Mouse (Mus musculus): Measurements from ENCODE around the gene Alkbh2.

Alkbh2 gene

DNA sequence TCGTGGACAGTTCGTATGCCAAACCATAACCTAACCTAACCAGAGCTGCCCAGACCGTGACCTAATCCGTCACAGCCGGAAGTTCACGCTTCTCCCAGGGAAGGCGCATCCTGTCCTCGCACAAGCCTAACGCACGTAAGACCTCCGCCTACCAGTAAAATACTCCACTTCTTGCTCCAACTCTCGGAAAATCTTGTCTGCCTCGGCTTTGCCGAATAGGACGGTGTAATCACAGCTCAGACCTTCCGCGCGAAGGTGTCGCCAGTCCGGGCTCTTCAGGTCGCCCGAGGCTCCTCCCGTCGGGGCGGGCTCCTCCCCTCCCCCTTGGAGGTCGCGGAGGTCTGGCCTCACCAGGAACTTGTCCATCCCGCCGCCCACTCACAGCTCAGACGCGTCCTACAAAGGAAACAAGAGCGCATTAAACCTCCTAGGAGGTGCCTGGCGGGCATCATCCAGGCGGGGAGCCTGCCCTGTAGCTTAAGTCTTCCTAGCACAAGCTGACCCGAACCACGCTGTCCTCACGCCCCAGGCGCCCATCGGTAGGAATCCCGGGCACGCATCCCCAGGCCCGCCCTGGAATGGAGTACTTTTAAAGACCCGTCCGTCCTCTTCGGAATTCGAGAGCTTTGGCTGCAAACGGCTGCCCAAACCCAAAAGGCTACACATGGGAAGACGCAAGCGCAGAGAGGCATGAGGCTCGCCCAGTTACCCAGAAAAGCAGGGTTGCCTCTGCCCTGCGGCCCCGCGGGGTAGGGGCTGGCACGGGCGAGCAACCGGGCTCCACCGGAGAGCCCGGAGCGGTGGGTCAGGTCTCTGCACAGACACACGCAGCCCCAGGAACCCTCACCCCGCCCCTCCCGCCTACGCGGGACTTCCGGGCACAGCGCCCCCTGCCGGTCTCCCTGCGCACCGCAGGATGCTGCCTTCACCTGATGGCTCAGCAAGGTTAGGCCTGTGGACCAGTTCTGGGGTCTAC lies at the start of gene Alkbh2:
Gene Alkbh2 (minus strand): TSS at position 845 of the 976 bp plus-strand sequence.
- peak; percentile 92 for DNase-seq

GRCm38 (mm10) chr5:114176548-114177400 lies 48.8 kb upstream of the Alkbh2 start:
- DNase-seq: no peak

GRCm38 (mm10) chr5:114175596-114176171 lies 47.7 kb upstream of the Alkbh2 start:
- DNase-seq: peak; percentile 67

- DNase-seq: peak; percentile 42
Observed at GRCm38 (mm10) chr5:114174639-114175038, 46.6 kb upstream of the Alkbh2 start.

DNA sequence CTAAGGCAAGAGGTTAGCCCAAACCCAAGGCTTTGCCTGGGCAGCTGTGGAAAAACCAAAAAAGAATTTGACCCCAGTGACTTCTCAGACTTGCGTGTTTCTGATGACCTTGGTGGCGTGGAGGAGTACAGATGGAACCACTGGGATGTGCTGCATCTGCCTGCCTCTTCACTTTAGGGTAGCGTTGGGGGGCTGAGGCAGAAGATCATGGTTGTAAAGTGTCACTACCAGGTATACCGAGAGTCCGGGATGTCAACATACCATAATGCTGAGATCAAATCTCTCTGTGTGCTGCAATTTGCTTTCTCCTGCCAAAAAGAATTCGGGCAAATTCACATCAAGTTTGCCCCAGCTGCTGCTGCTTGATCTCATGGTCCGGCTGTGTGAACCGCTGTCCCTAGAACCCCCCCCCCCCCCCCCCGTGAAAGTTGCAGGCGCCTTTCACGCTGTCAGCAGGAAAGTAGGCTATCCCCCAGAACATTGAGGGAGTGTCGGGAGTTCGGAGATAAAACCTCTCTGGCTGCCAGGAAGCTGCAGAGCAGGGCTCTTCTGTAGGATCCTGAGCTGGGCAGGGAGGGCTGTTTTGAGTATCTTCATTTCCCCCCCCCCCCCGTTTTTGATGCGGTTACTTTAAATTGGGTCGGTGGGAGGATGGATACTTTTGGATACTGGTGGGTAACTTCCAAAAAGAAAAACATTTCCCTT lies 46.0 kb upstream of the Alkbh2 start:
- DNase-seq: no peak

- no peak for DNase-seq
Observed at GRCm38 (mm10) chr5:114173458-114173857, 45.4 kb upstream of the Alkbh2 start.

DNA sequence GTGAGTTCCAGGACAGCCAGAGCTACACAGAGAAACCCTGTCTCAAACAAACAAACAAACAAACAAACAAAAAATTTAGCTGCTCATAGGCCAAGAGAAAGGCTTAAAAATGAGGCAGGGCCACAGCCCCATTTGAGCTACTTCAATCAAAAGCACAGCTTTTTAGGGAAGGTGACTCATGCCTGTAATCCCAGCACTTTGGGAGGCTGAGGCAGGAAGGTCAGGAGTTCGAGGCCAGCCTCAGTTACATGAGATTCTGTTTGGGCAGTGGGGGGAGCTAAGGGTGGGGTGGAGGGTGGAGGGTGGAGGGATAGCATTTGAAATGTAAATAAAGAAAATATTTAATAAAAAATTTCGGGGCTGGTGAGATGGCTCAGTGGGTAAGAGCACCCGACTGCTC lies 44.9 kb upstream of the Alkbh2 start:
- DNase-seq: no peak

DNA sequence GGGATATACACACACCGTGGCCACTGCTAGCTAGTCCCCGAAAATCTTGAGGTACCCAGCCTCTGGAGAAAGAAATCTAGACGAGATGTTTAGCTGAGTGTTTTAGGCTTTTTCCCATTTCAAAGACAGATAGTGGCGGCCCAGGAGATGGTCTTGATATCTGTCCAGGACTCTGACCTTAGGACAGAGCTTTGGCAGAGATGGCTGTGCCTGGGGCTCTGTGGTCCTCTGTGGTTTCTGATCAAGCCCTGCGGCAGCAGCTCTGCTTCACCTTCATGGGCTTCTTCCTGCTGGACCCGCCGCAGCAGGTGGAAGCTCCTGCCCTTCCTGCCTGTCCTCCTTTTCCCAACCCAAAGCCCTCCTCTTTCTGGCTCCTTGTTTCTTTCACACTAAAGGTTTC lies 42.3 kb upstream of the Alkbh2 start:
- DNase-seq: no peak

- no peak for DNase-seq
Observed at GRCm38 (mm10) chr5:114163117-114163696, 35.2 kb upstream of the Alkbh2 start.

- no peak for DNase-seq
Observed at GRCm38 (mm10) chr5:114162106-114162815, 34.2 kb upstream of the Alkbh2 start.

DNA sequence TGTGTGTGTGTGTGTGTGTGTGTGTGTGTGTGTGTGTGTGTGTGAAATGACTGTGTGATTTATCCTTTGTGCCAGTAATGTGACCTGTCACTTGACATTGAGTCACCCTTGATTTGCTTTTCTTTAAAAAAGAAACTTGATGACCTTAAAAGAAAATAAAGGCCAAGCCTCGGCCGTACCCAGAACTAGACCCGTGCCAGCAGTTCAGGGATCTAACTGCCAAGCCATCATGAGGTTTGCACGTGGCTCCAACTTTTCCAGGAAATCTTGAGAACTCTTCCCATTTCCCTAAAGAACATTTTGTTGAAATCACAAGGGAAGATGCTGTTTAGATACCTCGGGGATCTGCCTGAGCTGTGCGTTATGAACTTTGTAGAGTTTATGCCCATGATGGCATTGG lies 33.4 kb upstream of the Alkbh2 start:
- no peak for DNase-seq

DNA sequence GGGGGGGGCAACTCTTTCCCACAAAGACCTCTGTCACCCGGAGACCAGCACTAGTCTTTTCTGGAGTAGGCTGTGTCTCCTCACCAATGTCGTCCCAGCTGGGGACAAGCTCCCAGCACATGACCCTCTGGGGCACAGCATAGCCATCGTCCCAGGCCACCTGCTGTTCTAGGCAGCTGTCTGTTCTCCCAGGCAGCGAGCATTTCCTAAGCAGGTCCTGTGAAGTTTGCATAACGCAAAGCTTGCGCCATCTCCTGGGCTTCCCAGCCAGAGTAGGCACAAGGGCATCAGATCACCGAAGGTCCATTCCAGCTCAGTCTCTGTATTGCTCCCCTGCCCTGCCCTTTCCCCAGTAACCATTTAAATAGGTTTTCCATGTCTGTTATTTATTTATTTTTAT lies 29.2 kb upstream of the Alkbh2 start:
- DNase-seq: no peak

DNA sequence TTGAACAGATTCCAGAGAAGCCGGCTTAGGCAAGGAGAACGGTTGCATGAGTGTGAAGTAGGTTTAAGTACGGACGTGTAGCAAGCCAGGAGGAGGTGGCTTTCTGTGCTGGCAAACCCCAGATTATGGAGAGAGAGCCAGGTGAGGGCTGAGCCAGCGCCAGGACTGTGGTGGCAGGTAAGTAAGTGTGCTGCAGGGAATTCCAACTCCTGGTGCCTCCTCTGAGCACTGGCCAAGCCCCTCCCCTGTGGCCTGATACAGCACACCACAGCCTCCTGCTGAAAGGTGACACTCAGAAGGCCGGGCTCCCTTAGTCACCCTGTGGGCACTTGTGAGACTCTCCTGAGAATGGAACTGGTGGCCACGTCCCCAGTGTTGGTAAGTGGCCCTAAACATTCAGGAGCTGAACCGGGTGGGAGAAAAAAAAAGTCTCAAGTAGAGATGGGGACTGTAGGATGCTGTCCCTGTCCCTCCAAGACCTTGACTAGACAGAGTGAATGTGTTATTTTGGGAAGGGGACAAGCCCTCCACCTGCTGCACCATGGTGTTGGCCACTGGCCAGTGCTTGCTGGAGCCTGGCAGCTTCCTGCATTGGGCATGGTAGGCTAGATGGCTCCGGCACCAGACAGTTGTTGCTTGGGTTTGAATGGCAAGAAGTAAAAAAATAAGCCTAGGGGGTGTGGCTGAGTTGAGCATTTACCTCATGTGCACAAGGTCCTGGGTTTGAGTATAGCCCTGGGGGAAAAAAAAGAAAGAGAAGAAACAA lies 27.3 kb upstream of the Alkbh2 start:
- DNase-seq: no peak

DNA sequence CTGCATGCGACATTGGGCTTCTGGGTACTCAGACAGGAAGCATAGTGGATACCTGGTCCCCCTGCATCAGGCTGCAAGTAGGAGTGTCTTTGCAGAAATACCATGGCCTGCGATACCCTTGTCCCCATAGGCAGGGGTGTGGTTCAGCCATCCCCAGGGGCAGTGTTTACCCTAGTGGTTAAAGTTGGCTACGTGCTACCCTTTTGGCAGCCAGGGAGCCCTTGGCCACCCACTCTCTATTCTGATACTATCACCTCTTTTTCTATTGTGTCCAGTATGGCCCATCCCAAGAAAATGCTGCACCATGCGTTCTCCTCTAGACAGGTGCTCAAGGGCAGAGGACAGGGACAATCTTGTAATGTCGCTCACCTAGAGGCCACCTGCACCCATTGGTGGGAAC lies 26.7 kb upstream of the Alkbh2 start:
- DNase-seq: no peak

- peak; percentile 19 for DNase-seq
Observed at GRCm38 (mm10) chr5:114153490-114153889, 25.5 kb upstream of the Alkbh2 start.

DNA sequence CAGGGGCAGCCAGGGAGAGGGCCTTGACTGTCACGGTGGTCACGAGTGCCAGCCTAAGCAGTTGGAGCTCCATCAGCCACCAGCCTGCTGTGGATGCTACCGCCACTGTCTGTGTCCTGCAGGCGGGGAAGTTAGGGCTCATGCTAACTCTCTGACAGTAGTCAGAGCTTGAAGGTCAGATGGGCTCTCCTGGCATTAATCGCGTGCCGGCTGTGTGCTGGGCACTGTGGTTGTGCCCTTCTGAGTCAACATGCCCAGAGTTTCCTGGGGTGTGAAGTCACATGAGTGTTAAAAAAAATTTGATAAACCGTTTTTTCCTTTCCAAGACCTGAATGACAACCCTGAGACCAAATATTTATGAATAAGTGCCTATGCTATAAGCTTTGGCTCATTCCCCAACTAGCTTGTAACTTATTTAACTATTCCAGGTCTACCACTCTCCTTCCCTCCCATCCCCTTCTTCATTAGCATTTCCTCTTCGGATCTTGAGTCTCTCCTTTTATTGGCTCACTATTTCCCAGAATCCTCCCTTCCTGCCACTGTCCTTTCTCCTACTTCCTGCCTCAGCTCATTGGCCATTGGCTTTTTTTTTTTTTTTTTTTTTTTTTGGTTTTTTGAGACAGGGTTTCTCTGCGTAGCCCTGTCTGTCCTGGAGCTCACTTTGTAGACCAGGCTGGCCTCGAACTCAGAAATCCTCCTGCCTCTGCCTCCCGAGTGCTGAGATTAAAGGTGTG lies 24.5 kb upstream of the Alkbh2 start:
- no peak for DNase-seq

DNA sequence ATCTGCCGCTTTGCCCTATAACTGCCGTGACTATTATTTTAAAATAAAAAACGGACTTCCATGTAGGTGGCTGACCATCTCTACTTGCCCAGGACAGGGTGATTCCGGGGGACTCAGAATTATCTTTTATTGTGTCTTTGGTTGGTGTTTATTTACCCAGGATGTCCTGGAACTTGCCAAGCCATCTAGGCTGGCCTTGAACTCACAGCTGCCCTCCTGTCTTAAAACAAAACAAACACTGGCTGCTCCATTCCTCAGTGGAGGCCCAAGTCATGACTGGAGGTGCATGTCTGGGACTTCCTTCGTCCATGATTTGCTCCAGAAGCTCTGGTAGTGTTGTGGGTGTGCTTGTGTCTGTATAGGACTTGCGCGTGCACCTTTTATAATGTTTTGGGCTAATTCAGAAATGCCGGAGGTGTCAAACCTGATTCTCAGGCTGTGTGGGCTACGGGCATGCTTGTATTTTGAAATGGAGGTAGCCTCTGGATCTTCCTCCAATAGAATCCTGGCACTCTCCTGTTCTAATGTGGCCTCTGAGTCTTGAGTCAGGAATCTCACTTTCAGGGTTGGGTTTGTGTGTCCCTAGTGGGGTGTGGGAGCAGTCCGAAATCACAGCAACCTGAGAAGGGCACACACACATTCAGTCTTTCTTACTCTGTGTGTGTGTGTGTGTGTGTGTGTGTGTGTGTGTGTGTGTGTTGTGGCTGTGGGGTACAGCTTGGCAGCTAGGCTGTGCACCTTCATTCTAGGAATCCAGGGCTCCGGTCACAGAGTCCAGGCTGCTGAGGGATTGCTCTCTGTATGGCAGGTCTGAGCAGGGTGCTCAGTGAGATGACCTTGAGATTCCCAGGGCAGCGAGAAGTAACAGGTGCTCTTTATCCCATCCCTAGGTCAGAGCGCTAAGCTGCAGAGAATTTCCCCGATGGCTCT lies 19.3 kb upstream of the Alkbh2 start:
- DNase-seq: no peak

- no peak for DNase-seq
Observed at GRCm38 (mm10) chr5:114146028-114146888, 18.2 kb upstream of the Alkbh2 start, which contains the start of gene Acacb. Gene Acacb (plus strand): TSS chr5:114146535.

Measured in thymus, postnatal 14 days (tissue).